Mouse (Mus musculus): Measurements from ENCODE around the gene Rpl23.
"Not testable (repeated sequence)": the region's sequence is repeated elsewhere in the genome, so short reads cannot be mapped to it uniquely, and the experiment has no call there.

Rpl23 gene

DNA sequence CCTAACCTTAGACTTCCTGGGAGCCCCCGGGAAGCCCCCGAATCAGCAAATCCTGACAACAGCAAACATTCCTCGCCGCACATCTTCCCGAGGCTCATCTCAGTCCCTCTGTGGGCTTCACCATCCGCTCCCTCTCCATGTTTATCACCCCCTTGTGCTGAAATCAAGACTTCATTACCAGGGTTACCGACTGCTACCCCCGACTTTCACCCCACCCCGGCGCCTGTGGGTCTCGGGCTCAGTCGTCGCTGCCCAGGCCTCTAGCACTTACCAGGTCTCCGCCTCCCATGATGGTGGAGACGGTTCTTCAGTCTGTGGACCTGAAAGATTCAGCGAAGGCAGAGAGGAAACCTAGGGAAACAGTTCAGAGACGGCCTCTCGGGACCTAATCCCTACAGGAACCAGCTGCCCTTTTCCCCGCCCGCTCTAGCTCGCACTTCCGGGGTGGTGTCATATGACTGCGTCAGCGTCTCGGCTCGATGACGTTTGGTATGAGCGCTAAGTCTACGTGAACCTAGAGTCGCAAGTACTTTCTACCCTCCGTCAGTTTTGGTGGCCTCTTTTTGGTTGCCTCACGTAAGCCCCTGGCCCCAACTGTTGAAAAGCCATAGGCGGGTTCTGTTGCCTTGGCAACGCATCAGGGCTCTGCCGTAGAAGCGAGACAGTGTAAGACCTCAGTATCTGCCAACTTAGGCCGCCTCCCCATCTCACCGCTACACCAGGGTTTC lies 15.9 kb downstream of the Rpl23 start, which contains the start of gene Cwc25:
Gene Cwc25 (minus strand): TSS at position 403 of the 728 bp plus-strand sequence.
- peak; percentile 89 to 93 for DNase-seq (ENCODE audit: low spot score in 2 of 2)

DNA sequence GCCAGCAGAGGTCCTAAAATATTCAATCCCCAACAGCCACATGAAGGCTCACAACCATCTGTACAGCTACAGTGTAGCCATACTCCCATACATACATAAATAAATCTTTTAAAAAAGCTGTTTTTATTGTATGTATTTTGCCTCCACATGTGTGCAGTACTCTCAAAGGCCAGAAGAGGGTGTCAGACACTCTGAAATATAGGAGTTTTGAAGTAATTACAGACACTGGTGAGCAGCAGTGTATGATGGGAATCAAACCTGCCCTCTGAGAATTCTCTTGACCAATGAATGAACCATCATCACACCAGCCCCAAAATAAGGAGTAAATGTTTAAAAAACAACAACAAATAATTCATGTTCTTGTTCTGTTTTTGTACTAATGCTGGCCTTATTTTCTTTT lies 20.6 kb downstream of the Rpl23 start:
- DNase-seq (ENCODE audit: low spot score in 2 of 2), result no peak

DNA sequence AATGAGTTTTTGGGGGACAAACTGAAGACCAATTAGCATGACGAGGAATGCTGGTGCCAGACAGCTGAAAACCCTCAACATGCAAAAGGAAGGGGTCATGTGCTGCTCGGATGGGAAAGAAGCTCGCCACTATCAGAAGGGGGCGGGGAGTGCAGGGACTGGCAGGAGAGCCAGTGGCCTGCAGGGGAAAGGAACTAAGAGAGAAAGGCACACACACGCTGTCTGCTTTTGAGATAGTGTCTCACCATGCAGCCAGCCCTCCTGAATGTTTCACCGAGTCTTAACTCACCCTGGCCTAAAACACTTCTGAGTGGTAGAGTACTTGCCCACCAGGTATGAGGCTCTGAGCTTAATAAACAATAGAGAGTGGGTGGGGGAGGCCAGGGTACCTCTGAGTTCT lies 23.3 kb downstream of the Rpl23 start:
- no peak for DNase-seq (ENCODE audit: low spot score in 2 of 2)

DNA sequence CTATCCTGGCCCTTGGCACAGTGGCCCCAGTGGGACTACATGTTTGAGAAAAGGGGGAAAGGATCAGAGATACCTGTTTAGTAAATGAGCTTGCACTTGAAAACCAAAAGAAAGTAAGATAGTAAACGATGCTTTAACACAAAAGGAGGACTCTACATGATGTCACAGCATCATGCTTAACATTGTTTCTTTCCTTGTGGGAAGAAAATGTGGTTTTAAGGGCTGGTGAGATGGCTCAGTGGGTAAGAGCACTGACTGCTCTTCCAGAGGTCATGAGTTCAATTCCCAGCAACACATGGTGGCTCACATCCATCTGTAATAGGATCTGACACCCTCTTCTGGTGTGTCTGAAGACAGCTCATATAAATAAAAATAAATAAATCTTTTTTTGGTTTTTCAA lies 24.1 kb downstream of the Rpl23 start:
- DNase-seq (ENCODE audit: low spot score in 2 of 2), result no peak

DNA sequence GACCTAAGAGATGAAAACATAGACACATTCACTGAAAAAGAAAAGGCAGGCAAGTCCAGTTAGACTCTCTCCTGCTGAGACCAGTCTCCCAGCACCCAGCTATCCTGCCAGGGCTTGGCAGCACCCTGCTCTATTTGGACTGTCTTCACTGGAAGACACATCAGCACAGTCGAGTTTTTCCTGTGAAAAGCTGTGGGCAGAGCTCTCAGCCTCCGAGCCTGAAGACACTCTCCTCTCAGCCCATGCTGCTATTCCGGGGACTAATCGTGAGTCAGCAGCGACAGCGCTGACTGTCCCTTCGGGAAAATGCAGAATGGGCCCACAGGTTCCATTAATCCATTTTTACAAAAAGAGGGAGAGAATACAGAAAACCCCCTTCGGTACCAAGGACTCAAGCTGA lies 29.0 kb downstream of the Rpl23 start:
- DNase-seq (ENCODE audit: low spot score in 2 of 2), result no peak

DNA sequence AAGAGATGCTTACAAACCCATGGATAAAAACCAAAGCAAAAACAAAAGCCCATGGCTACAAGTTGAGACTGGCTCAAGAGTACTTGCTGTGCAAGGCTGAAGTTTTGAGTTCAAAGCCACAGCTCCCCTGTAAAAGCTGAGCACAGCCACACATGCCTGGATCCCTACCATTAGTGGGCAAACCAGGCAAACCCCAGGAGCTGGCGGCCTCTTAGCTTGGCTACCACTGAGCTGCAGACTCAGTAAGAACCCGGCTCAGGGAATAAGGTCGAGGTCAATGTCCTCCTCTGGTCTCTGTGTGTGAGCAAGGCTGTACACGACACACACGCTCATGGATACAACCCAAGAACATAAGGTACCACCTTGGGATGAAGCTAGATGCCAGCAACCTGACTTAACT lies 33.7 kb downstream of the Rpl23 start:
- no peak for DNase-seq (ENCODE audit: low spot score in 2 of 2)

DNA sequence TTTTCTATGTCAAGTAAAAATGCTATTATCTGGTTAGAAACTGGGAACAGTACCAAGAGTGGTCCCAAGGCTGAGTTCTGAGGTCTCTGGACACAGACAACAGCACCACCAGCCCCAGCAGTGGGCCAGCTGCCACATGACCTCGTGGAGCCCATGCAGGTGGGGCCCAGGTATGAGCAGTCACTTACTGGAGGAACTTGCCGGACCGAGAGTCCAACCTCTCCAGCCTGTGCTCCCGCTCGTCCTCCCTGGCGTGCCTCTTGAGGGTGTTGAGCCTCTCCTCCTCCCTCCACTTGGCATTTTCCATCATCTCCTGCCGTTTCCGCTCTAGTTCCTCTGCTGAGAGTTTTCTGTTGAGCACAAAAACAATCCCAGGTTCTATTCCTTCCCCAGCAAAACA lies 34.5 kb downstream of the Rpl23 start:
- no peak for DNase-seq (ENCODE audit: low spot score in 2 of 2)

DNA sequence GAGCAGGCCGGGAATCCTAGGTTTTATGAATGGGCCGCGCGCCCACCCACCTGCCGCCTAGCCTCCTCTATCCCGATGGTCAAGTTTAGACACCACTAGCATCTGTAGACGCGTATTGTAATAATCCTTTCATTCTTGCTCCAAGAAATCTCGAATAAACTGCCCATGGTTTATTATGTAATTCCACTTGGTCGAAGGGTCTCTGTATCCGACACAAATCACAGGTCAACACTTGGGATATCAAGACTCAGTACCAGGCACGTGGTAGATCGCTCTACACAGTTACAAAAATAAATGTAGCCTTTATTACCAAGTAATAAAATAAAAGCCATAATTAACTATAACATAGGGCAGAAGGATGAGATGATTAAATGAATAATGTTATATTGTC lies 36.9 kb downstream of the Rpl23 start:
- DNase-seq (ENCODE audit: low spot score in 2 of 2), result no peak

DNA sequence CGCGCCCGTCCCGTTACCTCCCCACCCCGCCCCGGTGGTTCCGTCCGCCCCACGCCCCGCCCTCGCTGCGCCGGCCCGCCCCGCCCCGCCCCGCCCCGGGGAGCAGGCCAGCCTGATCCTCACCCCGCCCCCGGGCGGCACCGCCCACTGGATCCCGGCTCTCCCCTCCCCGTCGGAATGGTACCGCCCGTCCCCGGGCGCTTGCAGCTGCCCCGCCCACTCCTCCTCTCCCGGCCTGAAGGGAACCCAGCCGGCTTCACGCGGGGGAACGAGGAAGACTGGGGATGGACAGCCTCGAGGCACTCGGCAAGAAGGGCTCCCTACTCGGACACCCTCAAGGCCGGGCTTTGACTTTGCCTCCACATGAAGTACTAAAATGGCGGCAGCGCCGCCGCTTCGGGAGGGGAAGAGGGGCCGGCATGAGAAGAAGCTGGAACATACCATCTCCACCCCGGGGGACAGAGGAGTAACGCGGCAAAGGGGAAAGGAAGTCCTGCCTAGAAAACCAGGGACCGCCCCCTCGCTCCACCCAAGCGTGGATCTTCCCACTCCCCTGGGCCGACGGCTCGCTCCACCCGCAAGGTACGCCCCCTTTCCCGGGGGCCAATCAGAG lies 37.4 kb downstream of the Rpl23 start:
- DNase-seq (ENCODE audit: low spot score in 2 of 2), result peak; percentile 95 to 98

DNA sequence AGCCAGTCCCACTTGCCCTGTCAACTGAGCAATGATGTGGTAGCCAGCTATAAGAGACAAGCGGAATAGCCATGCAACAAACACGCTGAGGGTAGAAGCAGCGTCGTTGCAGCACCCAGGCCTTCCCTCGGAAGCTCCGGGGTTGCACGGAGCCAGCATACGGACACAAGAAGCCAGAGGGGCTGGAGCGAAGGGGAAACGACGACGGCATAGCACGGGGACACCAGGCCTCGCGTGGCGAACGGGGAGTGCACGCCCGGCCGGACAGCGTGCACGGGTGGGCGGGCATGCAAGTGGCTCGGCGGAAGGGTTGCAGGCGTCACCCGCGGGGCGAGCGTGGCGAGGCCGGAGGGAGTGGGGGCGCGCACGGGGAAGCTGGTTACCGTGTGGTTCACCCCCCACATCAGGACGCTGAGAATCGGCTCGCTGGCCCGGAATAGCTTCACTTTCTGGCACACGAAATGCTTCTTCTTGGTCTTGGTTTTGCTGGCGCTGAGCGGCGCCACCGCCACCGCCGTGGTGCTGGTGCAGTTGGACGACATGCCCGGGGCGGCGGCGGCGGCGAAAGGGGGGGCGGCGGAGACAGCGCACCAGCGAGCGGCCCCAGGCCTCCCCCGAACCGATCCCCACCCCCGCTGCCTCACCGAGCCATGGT lies 38.0 kb downstream of the Rpl23 start, which contains the start of gene Pip4k2b:
Gene Pip4k2b (minus strand): TSS at position 642 of the 655 bp plus-strand sequence.
- DNase-seq (ENCODE audit: low spot score in 2 of 2), result peak in 1 of 2 experiments; percentile 34

DNA sequence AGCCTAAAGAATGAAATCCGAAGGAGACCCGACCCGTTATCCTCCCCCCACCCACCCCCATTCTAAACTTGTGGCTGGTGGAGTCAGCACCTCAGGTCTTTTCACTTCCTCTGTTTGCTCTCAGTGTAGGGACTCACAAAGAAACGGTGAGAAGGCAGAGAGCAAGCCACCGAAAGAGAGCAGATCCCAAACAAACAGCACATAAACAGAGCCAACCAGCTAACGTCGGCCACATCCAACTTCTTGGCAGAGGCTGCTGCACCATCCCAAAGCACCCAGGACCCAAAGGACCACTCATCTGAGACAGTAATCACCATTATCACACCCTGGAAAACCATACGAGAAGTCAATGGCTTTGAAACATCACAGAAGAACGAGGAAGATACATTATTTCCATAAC lies 38.8 kb downstream of the Rpl23 start:
- DNase-seq (ENCODE audit: low spot score in 2 of 2), result no peak

DNA sequence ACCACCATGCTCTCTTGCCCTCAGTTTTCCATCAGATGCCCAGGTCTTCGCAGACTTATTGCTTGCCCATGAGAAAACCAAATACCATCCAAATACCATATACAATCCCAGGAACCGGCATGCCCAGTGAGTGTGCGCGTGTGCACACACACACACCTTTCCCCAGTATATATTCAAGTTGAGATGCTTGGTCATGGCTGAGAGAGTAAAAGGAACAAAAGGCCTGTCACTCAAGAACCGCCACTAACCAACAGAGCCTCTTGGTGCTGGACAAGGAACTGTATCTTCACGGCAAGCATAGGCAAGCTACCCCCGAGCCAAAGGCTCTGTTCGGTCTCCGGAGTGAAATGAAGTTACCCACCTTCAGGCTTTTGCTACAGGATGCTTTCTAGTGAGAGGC lies 39.6 kb downstream of the Rpl23 start:
- DNase-seq (ENCODE audit: low spot score in 2 of 2), result no peak

DNA sequence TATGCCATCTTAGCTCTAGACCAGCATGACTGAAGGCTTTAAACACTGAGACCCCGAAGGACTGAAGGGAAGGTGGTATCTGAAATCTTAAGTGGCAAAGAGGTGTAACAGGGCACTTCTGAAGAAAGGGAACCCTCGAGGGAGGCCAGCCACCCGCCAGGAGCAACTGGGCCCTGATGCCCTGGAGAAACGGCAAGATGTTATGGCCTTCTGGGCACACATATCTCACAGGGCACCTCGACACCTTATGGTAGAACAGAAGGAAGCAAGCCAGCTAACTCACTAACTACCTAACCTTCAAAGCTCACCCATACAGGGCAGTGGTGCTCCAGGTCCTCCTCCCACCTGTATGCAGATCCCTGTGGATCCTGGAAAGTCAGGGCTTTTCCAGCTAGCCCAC lies 40.1 kb downstream of the Rpl23 start:
- DNase-seq (ENCODE audit: low spot score in 2 of 2), result no peak

DNA sequence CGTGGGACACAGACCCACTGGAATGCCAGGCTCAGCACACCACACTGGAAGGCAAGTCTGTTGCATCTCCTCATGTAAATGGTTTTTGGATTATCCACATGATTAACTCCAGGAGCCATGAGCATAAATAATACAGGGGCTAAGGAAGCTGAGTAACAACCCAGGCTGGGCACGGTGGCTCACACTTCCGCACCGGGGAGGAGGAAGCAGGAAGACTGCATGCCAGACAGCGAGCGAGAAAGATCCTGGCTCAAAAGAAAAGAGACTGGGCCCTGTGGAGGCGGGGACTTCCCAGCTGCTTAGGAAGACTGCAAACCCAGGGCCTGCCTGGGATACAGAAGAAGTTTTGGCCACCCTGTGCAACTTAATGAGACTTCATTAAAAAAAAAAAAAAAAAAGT lies 42.0 kb downstream of the Rpl23 start:
- DNase-seq (ENCODE audit: low spot score in 2 of 2), result no peak

DNA sequence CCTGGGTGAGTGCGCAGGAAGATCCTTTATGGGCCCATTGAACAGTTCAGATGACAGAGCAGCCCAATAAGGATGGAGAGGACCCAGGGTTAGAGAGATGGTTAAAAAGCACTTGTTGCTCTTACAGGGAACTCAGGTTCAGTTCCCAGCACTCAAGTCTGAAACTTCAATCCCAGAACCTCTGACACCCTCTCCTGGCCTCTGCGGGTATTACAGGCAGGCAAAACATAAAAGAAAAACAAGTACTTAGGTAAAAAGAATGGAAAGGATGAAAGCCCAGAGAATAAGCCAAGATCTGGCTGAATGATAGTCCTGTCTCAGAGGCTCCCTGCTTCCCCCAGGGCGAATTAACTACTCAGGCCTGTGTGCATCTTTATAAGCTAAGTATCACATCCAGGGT lies 43.1 kb downstream of the Rpl23 start:
- DNase-seq (ENCODE audit: low spot score in 2 of 2), result no peak

DNA sequence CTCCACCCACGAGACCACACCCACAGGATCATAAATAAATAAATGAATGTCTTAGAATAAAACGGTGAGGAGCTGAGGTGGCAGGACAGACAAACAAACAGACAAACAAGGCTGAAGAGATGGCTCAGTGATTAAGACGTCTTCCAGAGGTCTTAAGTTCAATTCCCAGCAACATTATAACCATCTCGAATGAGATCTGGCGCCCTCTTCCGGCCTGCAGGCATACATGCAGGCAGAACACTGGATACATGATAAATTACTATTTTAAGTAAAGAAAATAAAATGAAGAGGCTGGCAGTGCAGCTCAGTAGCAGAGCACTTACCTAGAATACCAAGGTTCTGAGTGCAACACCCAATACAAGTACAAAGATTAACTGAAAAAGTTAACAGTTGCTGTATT lies 43.5 kb downstream of the Rpl23 start:
- DNase-seq (ENCODE audit: low spot score in 2 of 2), result no peak

DNA sequence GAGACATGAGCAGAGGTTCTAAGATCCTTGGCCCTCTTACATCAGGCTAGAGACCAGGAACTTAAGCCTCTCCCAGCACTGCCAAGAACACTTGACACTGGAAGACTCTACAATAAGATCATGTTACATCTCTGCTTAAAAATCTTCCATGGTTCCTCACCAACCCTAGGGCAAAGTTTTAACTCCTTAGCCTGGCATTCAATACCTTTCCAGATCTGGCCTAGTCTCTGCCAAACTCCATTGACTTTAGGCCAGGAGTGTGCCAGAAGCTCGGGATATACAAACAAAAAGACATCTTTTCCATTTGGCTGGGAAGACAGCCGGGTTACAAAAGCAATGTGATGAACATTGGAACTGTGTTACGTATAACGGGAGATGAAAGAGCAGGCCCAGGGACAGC lies 44.6 kb downstream of the Rpl23 start:
- no peak for DNase-seq (ENCODE audit: low spot score in 2 of 2)

DNA sequence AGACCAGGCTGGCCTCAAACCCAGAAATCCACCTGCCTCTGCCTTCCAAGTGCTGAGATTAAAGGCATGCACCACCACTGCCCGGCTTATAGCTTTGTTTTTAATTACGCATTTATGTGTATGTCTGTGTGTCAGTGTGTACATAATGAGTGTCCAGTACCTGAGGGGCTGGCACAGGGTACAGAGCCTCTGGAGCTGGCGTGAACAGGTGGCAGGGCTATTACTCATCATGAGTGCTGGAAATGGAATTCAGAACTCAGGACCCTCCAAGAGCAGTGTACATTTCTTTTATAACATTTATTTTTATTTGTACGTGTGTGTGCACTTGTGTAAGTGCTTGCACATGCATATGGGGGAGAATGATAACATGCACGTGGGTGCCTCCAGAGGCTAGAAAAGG lies 45.6 kb downstream of the Rpl23 start:
- DNase-seq (ENCODE audit: low spot score in 2 of 2), result no peak

DNA sequence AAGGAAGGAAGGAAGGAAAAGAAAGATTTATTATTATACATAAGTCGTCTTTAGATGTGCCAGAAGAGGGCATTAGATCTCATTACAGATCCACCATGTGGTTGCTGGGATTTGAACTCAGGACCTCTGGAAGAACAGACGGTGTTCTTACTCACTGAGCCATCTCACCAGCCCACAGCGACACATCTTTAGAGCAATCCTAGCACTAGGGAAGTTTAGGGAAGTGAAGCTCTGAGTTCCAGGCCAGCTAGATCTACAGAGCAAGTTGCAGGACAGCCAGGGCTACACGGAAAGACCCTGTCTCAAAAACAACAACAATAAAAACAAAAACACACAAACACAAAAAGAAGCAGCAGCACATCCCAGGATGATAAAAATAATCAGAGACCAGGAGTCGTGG lies 47.4 kb downstream of the Rpl23 start:
- not testable (repeated sequence) for DNase-seq (ENCODE audit: low spot score in 2 of 2)

DNA sequence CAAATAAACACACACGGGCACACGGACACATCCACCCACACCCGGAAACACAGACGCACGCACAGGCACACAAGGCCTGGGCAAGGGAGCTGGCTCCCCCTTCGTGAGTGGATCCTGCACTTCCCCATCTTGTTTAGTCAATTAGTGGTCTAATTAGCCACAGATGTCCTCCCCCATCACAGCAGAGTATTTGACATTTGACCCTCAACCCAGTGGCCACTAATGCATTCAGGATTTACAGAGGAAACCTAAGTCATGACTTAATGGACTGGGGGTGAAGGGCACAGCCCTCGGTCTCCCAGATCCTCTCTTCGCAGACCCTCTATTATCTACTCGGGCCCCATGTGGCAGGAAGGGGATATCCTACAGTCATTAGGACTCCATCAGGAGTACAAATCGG lies 48.5 kb downstream of the Rpl23 start:
- DNase-seq (ENCODE audit: low spot score in 2 of 2), result no peak

DNA sequence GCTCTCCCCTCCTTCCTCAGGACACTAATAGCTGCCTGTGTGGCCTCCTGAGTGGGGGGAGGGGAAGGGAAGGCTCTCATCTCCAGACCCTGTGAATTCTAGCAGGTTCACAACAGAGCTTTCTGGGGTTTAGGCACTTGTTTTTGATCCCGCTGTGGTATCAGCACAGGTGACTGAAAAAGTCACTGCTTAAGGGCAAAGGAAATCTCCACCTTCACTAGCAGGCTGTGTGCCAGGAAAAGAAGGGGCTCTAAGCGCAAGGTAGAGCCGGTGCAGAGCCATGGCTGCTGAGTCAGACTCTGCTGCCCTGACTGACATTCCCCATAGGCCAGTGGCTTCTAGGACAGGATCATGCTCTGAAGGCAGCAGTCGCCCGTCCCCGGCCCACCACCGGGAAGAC lies 53.5 kb downstream of the Rpl23 start:
- DNase-seq (ENCODE audit: low spot score in 2 of 2), result no peak

DNA sequence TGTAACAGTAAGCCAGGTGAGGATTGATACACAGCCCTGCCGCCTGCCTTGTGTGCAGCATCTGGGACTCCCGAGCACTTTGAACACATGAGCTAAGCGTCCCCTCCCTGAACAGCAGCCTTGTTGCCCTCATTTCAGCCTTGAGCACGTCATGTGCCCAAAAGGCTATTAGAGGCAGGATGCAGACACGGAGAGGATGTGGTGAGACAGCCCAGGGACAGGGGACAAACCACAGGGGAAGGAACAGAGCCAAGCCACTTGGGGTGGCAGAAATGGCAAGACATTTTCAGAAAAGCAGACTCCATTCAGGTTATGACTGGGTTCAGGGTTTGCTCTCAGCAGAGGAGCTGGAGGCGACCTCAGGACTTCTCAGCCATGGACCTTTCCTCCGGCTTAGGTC lies 53.9 kb downstream of the Rpl23 start:
- DNase-seq (ENCODE audit: low spot score in 2 of 2), result no peak
